Mouse (Mus musculus): ENCODE results near the gene Olfr543. TPM values are rescaled to one million over a fixed set of nuclear protein-coding genes. Genes with fewer than 3 reads are reported as not detected.

Gene Olfr543
- total and polyA plus RNA-seq, 2 experiments = not detected

- Histone ChIP-seq H3K4me3 (ENCODE audit: insufficient read depth, low read depth, low read length) (no peak overlapping the region), H3K9ac (ENCODE audit: low read depth, low read length) (no peak overlapping the region), H3K27me3 (ENCODE audit: control insufficient read depth, insufficient read depth, low read length) (no peaks in the 10 kb centered on the region), H3K27ac (replicated peaks; ENCODE audit: insufficient read depth, low read depth, low read length) (no peak overlapping the region), H3K79me2 (ENCODE audit: control insufficient read depth, insufficient read depth, low read length) (no peaks in the 10 kb centered on the region), H3K4me1 (ENCODE audit: control insufficient read depth, insufficient read depth, low read length) (0 out of 2 replicates have a peak, but pooled peaks cover 4% of the 10 kb centered on the region), H3K36me3 (ENCODE audit: control insufficient read depth, insufficient read depth, low read length) (no peaks in the 10 kb centered on the region)
- 78% methylated on average over 2 of the region's 2 CpGs for WGBS
- no peak for TF ChIP-seq CTCF (IDR thresholded peaks at IDR 0.05; ENCODE audit: low read depth, low read length)
- no peak for TF ChIP-seq POLR2A (IDR thresholded peaks at IDR 0.05; ENCODE audit: extremely low read depth, insufficient read depth, low read length)
- no peak for DNase-seq (ENCODE audit: extremely low read depth, low read depth, low spot score)
Measured at GRCm38 (mm10) chr7:102483665-102484064, 2.2 kb upstream of the Olfr543 start.

GRCm38 (mm10) chr7:102480821-102481220 is 658 bp downstream of the Olfr543 start:
- 0 out of 2 replicates have a peak, but pooled peaks cover 4% of the 10 kb centered on the region for H3K4me1 ChIP-seq (ENCODE audit: control insufficient read depth, insufficient read depth, low read length)
- 80% methylated on average over 4 of the region's 4 CpGs for WGBS
- no peak for DNase-seq (ENCODE audit: extremely low read depth, low read depth, low spot score)
- no peaks in the 10 kb centered on the region for H3K79me2 ChIP-seq (ENCODE audit: control insufficient read depth, insufficient read depth, low read length)
- no peaks in the 10 kb centered on the region for H3K36me3 ChIP-seq (ENCODE audit: control insufficient read depth, insufficient read depth, low read length)
- no peak overlapping the region for H3K4me3 ChIP-seq (ENCODE audit: insufficient read depth, low read depth, low read length)
- no peak overlapping the region for H3K9ac ChIP-seq (ENCODE audit: low read depth, low read length)
- no peaks in the 10 kb centered on the region for H3K27me3 ChIP-seq (ENCODE audit: control insufficient read depth, insufficient read depth, low read length)
- TF ChIP-seq CTCF (IDR thresholded peaks at IDR 0.05; ENCODE audit: low read depth, low read length) = no peak
- TF ChIP-seq POLR2A (IDR thresholded peaks at IDR 0.05; ENCODE audit: extremely low read depth, insufficient read depth, low read length) = no peak
- no peak overlapping the region for H3K27ac ChIP-seq (replicated peaks; ENCODE audit: insufficient read depth, low read depth, low read length)

- Histone ChIP-seq H3K36me3 (ENCODE audit: control insufficient read depth, insufficient read depth, low read length) (no peaks in the 10 kb centered on the region), H3K4me1 (ENCODE audit: control insufficient read depth, insufficient read depth, low read length) (0 out of 2 replicates have a peak, but pooled peaks cover 4% of the 10 kb centered on the region), H3K79me2 (ENCODE audit: control insufficient read depth, insufficient read depth, low read length) (no peaks in the 10 kb centered on the region), H3K27me3 (ENCODE audit: control insufficient read depth, insufficient read depth, low read length) (no peaks in the 10 kb centered on the region), H3K9ac (ENCODE audit: low read depth, low read length) (no peak overlapping the region), H3K27ac (replicated peaks; ENCODE audit: insufficient read depth, low read depth, low read length) (no peak overlapping the region), H3K4me3 (ENCODE audit: insufficient read depth, low read depth, low read length) (no peak overlapping the region)
- TF ChIP-seq CTCF (IDR thresholded peaks at IDR 0.05; ENCODE audit: low read depth, low read length) (no peak), POLR2A (IDR thresholded peaks at IDR 0.05; ENCODE audit: extremely low read depth, insufficient read depth, low read length) (no peak)
- 37% methylated on average over 5 of the region's 5 CpGs for WGBS
- DNase-seq (ENCODE audit: extremely low read depth, low read depth, low spot score) = peak; percentile 5
Measured at GRCm38 (mm10) chr7:102479368-102480078, 2.0 kb downstream of the Olfr543 start.

- TF ChIP-seq CTCF (IDR thresholded peaks at IDR 0.05; ENCODE audit: low read depth, low read length) (no peak), POLR2A (IDR thresholded peaks at IDR 0.05; ENCODE audit: extremely low read depth, insufficient read depth, low read length) (no peak)
- Histone ChIP-seq H3K4me1 (ENCODE audit: control insufficient read depth, insufficient read depth, low read length) (0 out of 2 replicates have a peak, but pooled peaks cover 4% of the 10 kb centered on the region), H3K27ac (replicated peaks; ENCODE audit: insufficient read depth, low read depth, low read length) (no peak overlapping the region), H3K36me3 (ENCODE audit: control insufficient read depth, insufficient read depth, low read length) (no peaks in the 10 kb centered on the region), H3K79me2 (ENCODE audit: control insufficient read depth, insufficient read depth, low read length) (no peaks in the 10 kb centered on the region), H3K4me3 (ENCODE audit: insufficient read depth, low read depth, low read length) (no peak overlapping the region), H3K27me3 (ENCODE audit: control insufficient read depth, insufficient read depth, low read length) (no peaks in the 10 kb centered on the region), H3K9ac (ENCODE audit: low read depth, low read length) (no peak overlapping the region)
- DNase-seq (ENCODE audit: extremely low read depth, low read depth, low spot score) = no peak
- WGBS = 83% methylated on average over 3 of the region's 3 CpGs
Measured at GRCm38 (mm10) chr7:102478926-102479325, 2.6 kb downstream of the Olfr543 start.

- Histone ChIP-seq H3K79me2 (ENCODE audit: control insufficient read depth, insufficient read depth, low read length) (no peaks in the 10 kb centered on the region), H3K9ac (ENCODE audit: low read depth, low read length) (no peak overlapping the region), H3K27ac (replicated peaks; ENCODE audit: insufficient read depth, low read depth, low read length) (no peak overlapping the region), H3K4me1 (ENCODE audit: control insufficient read depth, insufficient read depth, low read length) (0 out of 2 replicates have a peak, but pooled peaks cover 4% of the 10 kb centered on the region), H3K4me3 (ENCODE audit: insufficient read depth, low read depth, low read length) (no peak overlapping the region), H3K27me3 (ENCODE audit: control insufficient read depth, insufficient read depth, low read length) (no peaks in the 10 kb centered on the region), H3K36me3 (ENCODE audit: control insufficient read depth, insufficient read depth, low read length) (no peaks in the 10 kb centered on the region)
- WGBS = 87% methylated on average over 4 of the region's 4 CpGs
- TF ChIP-seq CTCF (IDR thresholded peaks at IDR 0.05; ENCODE audit: low read depth, low read length) (no peak), POLR2A (IDR thresholded peaks at IDR 0.05; ENCODE audit: extremely low read depth, insufficient read depth, low read length) (no peak)
- no peak for DNase-seq (ENCODE audit: extremely low read depth, low read depth, low spot score)
Measured at GRCm38 (mm10) chr7:102478425-102478824, 3.1 kb downstream of the Olfr543 start.

GRCm38 (mm10) chr7:102477377-102477776 is 4.1 kb downstream of the Olfr543 start:
- WGBS = 85% methylated on average over 11 of the region's 11 CpGs
- TF ChIP-seq POLR2A (IDR thresholded peaks at IDR 0.05; ENCODE audit: extremely low read depth, insufficient read depth, low read length) (no peak), CTCF (IDR thresholded peaks at IDR 0.05; ENCODE audit: low read depth, low read length) (no peak)
- H3K79me2 ChIP-seq (ENCODE audit: control insufficient read depth, insufficient read depth, low read length) = no peaks in the 10 kb centered on the region
- H3K9ac ChIP-seq (ENCODE audit: low read depth, low read length) = no peak overlapping the region
- no peak overlapping the region for H3K4me3 ChIP-seq (ENCODE audit: insufficient read depth, low read depth, low read length)
- H3K4me1 ChIP-seq (ENCODE audit: control insufficient read depth, insufficient read depth, low read length) = 0 out of 2 replicates have a peak, but pooled peaks cover 4% of the 10 kb centered on the region
- no peaks in the 10 kb centered on the region for H3K36me3 ChIP-seq (ENCODE audit: control insufficient read depth, insufficient read depth, low read length)
- DNase-seq (ENCODE audit: extremely low read depth, low read depth, low spot score) = no peak
- no peak overlapping the region for H3K27ac ChIP-seq (replicated peaks; ENCODE audit: insufficient read depth, low read depth, low read length)
- H3K27me3 ChIP-seq (ENCODE audit: control insufficient read depth, insufficient read depth, low read length) = no peaks in the 10 kb centered on the region
